Mouse (Mus musculus) hindbrain, embryonic 11.5 days (tissue): ENCODE measurements around the gene Rccd1. TPM values are rescaled to one million over a fixed set of nuclear protein-coding genes. Genes with fewer than 3 reads are reported as not detected.
A peak's percentile ranks its signal among the peaks of the same experiment; 100 is the strongest.

Experiments used
- ATAC-seq: fragments of 200-750 bp; cut with Nextera tagmentation; 2 replicates; pipeline ENCODE4 v1.8.0; 2017; ENCODE audit warnings: mild to moderate bottlenecking, moderate TSS enrichment, moderate library complexity; ENCODE audit not compliant: low FRiP score
- DNase-seq: peaks from one replicate; pipeline ENCODE4 v3.0.0-alpha.2; 2015; ENCODE audit warnings: low spot score
- H3K27ac ChIP-seq: fragments of 300-500 bp; sonication (generic); 2 replicates; pipeline ENCODE4 v1.5.1; 2014; ENCODE audit warnings: mild to moderate bottlenecking, low read depth, low read length
- H3K27me3 ChIP-seq: fragments of 300-500 bp; sonication (generic); 2 replicates; pipeline ENCODE4 v1.6.1; 2014; ENCODE audit warnings: mild to moderate bottlenecking, low read length, moderate library complexity, mixed read lengths; ENCODE audit not compliant: control insufficient read depth, insufficient read depth
- H3K36me3 ChIP-seq: fragments of 300-500 bp; sonication (generic); 2 replicates; pipeline ENCODE4 v1.6.1; 2014; ENCODE audit warnings: mild to moderate bottlenecking, low read length, moderate library complexity, mixed read lengths; ENCODE audit not compliant: control insufficient read depth, insufficient read depth
- H3K4me1 ChIP-seq: fragments of 300-500 bp; sonication (generic); replicated peaks from 2 replicates; pipeline ENCODE4 v1.6.1; 2014; ENCODE audit warnings: low read length, mixed read lengths; ENCODE audit not compliant: control insufficient read depth, insufficient read depth
- H3K4me2 ChIP-seq: fragments of 300-500 bp; sonication (generic); replicated peaks from 2 replicates; pipeline ENCODE4 v1.6.1; 2014; ENCODE audit warnings: mild to moderate bottlenecking, low read depth, low read length
- H3K4me3 ChIP-seq: fragments of 300-500 bp; sonication (generic); 2 replicates; pipeline ENCODE4 v1.5.1; 2014; ENCODE audit warnings: low read depth, low read length
- H3K9ac ChIP-seq: fragments of 300-500 bp; sonication (generic); 2 replicates; pipeline ENCODE4 v1.6.1; 2014; ENCODE audit warnings: low read depth, low read length
- H3K9me3 ChIP-seq: fragments of 300-500 bp; sonication (generic); 2 replicates; pipeline ENCODE4 v1.6.1; 2016; ENCODE audit warnings: low read length; ENCODE audit not compliant: control insufficient read depth
- WGBS: fragments of 180-500 bp; shearing (Covaris S2); extraction: QIAGEN DNeasy Blood & Tissue Kit; methylation state at CpG from one replicate; pipeline ENCODE4 v1.1.7; 2014; 5-methylcytosine and 5-hydroxymethylcytosine counted together
- polyA plus RNA-seq: library from polyadenylated mRNA; unstranded; fragments of >200 nt; fragmentation: Nextera tagmentation; extraction: Ambion mirVana; gene quantifications from 2 replicates; pipeline ENCODE4 v1.2.1, GENCODE M21; 2014

Gene Rccd1
- polyA plus RNA-seq, 1 experiment from 2014 or later: 11.7 TPM

DNA sequence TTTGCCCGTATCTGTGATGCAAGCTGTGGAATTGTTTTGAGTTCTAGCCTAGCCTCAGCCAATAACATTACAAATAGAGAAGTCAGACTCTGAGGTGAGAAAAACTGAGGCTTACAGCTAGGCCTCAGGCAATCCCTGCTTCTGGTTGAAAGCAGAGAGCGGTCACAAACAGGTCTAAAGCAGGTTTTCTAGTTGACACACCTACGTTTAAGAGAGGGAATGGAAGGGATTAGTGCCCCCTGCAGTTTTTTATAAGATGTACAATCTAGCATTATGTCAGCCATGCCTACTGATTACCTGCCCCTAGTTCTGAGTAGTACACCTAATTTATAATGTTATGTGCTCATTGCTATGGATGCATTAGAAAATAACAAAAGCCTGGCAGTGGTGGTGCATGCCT is 16.5 kb downstream of the Rccd1 start:
- 85% methylated on average over 3 of the region's 3 CpGs for whole genome bisulfite sequencing
- Histone ChIP-seq H3K27ac (no peak overlapping the region), H3K9me3 (no peaks in the 10 kb centered on the region), H3K4me1 (no peaks in the 10 kb centered on the region), H3K4me2 (no peak overlapping the region), H3K27me3 (no peaks in the 10 kb centered on the region), H3K4me3 (no peak overlapping the region), H3K9ac (no peak overlapping the region), H3K36me3 (peaks cover 20% of the 10 kb centered on the region; the same call in 1 of the 2 replicates)
- no peak for ATAC-seq
- no peak for DNase-seq

DNA sequence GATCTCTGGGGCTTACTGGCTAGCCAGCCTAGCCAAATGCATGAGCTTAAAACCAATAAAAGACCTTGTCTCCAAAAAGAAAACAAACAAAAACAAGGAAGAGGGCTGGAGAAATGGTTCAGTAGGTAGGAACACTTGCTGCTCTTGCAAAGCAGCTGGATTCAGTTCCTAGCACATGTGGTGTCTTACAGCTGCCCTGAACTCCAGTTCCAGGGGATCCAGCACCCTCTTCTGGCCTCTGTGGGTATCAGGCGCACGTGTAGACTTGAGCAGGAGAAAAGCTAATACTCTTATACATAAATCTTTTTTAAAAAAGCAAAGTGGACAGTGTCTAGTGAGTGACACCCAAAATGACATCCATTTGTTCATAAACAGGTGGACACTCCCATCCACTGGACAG is 22.7 kb downstream of the Rccd1 start:
- ATAC-seq (no peak), DNase-seq (no peak)
- H3K4me3 ChIP-seq: no peak overlapping the region
- H3K27ac ChIP-seq: no peak overlapping the region
- 89% methylated on average over 2 of the region's 2 CpGs for WGBS
- no peak overlapping the region for H3K9ac ChIP-seq
- no peaks in the 10 kb centered on the region for H3K9me3 ChIP-seq
- no peaks in the 10 kb centered on the region for H3K4me1 ChIP-seq
- H3K4me2 ChIP-seq: no peak overlapping the region
- H3K36me3 ChIP-seq: peaks cover 29% of the 10 kb centered on the region
- H3K27me3 ChIP-seq: no peaks in the 10 kb centered on the region

DNA sequence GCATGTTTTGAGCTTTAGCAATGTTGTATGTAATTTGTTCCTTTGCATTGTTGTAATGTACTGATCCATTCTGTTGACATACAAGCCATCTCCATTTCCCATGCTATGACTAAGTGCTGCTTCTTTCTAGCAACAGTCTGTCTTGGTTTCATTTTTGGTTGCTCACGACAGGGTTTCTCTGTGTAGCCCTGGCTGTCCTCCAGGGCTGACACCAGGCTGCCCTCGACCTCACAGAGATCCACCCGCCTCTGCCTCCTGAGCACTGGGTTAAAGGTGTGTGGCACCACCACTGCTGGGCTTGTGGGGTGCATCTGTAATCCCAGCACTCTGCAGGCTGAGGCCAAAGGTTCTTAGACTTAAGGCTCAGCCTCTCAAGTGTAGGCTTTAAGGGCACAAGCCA is 24.7 kb downstream of the Rccd1 start:
- H3K27me3 ChIP-seq: no peaks in the 10 kb centered on the region
- H3K27ac ChIP-seq: no peak overlapping the region
- peaks cover 16% of the 10 kb centered on the region for H3K36me3 ChIP-seq
- no peak overlapping the region for H3K4me2 ChIP-seq
- no peaks in the 10 kb centered on the region for H3K9me3 ChIP-seq
- no peak overlapping the region for H3K9ac ChIP-seq
- WGBS: 95% methylated on average over 3 of the region's 3 CpGs
- no peaks in the 10 kb centered on the region for H3K4me1 ChIP-seq
- no peak overlapping the region for H3K4me3 ChIP-seq
- DNase-seq (no peak), ATAC-seq (no peak)

DNA sequence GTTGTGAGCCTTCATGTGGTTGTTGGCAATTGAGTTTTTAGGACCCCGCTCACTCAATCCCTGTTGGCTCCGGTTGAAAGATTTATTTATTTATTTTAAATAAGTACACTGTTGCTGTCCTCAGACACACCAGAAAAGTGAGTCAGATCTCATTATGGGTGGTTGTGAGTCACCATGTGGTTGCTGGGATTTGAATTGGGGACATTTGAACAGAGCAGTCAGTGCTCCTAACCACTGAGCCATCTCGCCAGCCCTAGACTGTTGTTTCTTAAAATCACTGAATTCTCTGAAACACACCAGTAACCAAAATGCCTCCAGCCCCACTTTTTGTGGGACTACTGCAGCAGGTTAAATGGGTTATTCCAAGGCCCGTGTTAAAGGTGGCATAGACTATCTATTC is 25.5 kb downstream of the Rccd1 start:
- no peak overlapping the region for H3K4me2 ChIP-seq
- WGBS: 90% methylated on average over 4 of the region's 4 CpGs
- H3K27me3 ChIP-seq: no peaks in the 10 kb centered on the region
- DNase-seq: no peak
- no peaks in the 10 kb centered on the region for H3K9me3 ChIP-seq
- H3K27ac ChIP-seq: no peak overlapping the region
- H3K36me3 ChIP-seq: peaks cover 16% of the 10 kb centered on the region
- H3K4me1 ChIP-seq: no peaks in the 10 kb centered on the region
- no peak overlapping the region for H3K4me3 ChIP-seq
- no peak overlapping the region for H3K9ac ChIP-seq
- no peak for ATAC-seq

DNA sequence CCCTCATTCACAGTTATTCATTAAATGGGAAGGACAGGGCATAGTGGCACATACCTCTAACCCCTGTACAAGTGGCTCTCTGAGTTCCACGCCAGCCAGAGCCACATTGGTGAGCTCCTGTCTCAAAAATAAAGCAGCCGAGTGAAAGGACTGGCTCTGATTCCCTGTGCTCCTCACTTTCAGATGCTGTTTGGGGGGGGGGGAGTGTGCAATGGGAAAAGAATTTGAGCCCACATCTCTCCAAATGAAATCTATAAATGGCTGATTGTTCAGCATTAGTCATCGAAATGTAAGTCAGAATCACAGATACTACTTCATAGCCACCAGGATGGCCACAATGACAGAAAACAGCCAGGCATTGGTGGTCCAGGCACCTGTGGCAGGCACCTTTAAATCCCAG is 27.2 kb downstream of the Rccd1 start:
- 79% methylated on average over 3 of the region's 3 CpGs for WGBS
- Histone ChIP-seq H3K4me3 (no peak overlapping the region), H3K9me3 (no peaks in the 10 kb centered on the region)

DNA sequence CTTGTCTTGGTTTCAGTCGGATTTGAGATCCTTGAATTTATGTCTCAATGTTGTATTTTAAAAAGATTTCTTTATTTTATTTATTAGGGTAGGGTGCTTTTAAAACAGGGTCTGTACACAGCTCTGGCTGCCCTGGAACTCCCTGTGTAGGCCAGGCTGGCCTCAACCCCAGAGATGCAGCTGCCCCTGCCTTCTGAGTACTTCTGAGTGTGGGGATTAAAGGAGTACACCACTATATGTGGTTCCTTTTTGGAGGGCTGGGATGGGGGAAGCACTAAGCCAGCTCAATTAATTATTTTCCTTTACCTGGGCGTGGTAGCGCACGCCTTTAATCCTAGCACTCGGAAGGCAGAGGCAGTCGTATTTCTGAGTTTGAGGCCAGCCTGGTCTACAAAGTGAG is 27.8 kb downstream of the Rccd1 start:
- no peak overlapping the region for H3K4me2 ChIP-seq
- WGBS: 93% methylated on average over 6 of the region's 6 CpGs
- H3K9ac ChIP-seq: no peak overlapping the region
- no peak overlapping the region for H3K4me3 ChIP-seq
- no peak overlapping the region for H3K27ac ChIP-seq
- H3K36me3 ChIP-seq: peaks cover 9% of the 10 kb centered on the region
- no peaks in the 10 kb centered on the region for H3K27me3 ChIP-seq
- ATAC-seq (no peak), DNase-seq (no peak)
- H3K4me1 ChIP-seq: no peaks in the 10 kb centered on the region
- H3K9me3 ChIP-seq: no peaks in the 10 kb centered on the region

More for the DNA sequence above, 27.2 kb downstream of the Rccd1 start:
- no peak overlapping the region for H3K4me2 ChIP-seq
- no peak overlapping the region for H3K27ac ChIP-seq
- no peak for ATAC-seq
- H3K27me3 ChIP-seq: no peaks in the 10 kb centered on the region
- H3K4me1 ChIP-seq: no peaks in the 10 kb centered on the region
- H3K36me3 ChIP-seq: peaks cover 14% of the 10 kb centered on the region
- no peak overlapping the region for H3K9ac ChIP-seq
- DNase-seq: no peak

DNA sequence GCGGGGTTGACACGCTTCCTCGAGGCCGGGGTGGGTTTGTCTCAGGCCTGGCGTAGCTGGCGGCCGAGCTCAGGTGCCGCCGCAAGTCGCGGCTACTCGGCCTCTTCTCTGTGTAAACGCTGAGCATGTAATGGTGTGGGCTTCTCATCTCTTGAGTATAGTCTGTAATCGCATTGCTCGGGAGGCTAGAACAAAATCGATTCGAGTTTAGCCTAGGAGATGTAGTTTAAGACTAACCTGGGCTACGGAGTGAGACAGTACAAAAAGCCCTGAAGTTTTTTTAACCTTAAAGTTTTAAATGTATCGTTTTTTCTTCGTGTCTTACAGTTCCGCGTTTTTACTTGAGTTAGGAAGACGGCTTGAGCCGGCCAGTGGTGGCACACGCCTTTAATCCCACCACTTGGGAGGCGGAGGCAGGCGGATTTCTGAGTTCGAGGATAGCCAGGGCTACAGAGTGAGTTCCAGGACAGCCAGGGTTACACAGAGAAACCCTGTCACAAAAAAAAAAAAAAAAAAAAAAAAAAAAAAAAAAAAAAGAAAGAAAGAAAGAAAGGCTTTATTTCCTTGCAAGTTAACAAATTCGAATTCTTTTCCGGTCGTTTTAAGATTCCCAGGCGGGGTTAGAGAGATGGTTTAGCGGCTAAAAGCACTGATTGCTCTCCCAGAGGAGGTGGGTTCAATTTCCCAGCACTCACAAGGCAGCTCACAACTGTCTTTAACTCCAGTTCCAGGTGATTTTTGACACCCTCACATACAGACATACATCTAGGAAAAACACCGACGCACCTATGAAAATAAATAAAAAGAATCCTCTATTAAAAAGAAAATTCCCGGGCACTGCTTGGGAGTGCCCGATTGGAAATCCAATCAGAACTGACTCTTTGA is 29.2 kb downstream of the Rccd1 start:
- ATAC-seq (no peak; the same call in 1 of the 2 replicates), DNase-seq (no peak)
- H3K36me3 ChIP-seq: peaks cover 3% of the 10 kb centered on the region; the same call in 1 of the 2 replicates

DNA sequence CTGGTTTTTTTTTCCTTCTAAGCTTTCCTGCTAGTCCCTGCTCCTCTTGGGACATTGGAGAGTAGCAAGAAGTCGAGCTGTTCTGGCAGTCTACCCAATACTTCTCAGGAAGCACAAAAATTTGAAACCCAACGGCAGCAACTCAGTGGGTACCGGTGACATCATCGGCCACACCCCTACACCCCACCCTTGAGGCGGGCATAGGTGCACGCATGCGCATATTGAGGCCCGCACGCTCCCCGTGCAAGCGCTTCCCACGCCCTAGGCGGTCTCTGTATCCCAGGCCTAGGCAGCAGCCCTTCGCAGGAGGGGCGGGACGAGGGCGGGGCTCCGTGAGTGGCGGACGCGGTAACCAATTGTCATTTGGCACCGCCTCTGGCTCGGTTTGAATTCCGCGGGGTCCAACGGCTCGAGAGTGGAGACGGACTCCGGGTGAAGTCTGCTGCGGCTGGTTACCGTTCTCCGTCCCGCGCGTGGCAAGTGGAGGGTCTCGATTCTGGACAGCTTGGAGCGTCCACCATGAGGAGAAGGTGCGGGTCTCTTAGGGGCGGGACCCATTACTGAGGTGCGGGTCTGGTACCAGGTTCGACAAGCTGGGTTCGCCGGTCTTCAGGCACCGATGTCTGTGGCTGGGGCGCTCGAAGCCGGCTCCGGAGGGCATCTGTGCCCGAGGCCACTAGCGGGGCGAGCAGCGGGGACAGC is 30.0 kb downstream of the Rccd1 start, which contains the start of gene Prc1:
Gene Prc1 (plus strand): TSS at position 389 of the 702 bp plus-strand sequence.
- H3K4me3 ChIP-seq: peak within 1 kb of the TSS; percentile 86
- H3K9ac ChIP-seq: peak within 1 kb of the TSS; percentile 84
- peak within 1 kb of the TSS; percentile 74 for H3K4me2 ChIP-seq
- H3K27me3 ChIP-seq: no peaks in the 10 kb centered on the region
- WGBS: 1% methylated on average over 52 of the region's 52 CpGs
- peak; percentile 99 for DNase-seq
- no peaks in the 10 kb centered on the region for H3K4me1 ChIP-seq
- no peaks in the 10 kb centered on the region for H3K36me3 ChIP-seq
- ATAC-seq: peak; percentile 98
- H3K27ac ChIP-seq: peak within 1 kb of the TSS; percentile 65
- no peaks in the 10 kb centered on the region for H3K9me3 ChIP-seq

More for the DNA sequence above, 29.2 kb downstream of the Rccd1 start:
- 10% methylated on average over 37 of the region's 37 CpGs for WGBS
- no peaks in the 10 kb centered on the region for H3K4me1 ChIP-seq
- peak overlapping the region; percentile 74 for H3K4me2 ChIP-seq
- H3K27me3 ChIP-seq: no peaks in the 10 kb centered on the region
- peak overlapping the region; percentile 86 for H3K4me3 ChIP-seq
- peak overlapping the region; percentile 84 for H3K9ac ChIP-seq
- H3K9me3 ChIP-seq: no peaks in the 10 kb centered on the region
- H3K27ac ChIP-seq: peak overlapping the region; percentile 65
